Mouse (Mus musculus) neural tube, embryonic 13.5 days (tissue): ENCODE measurements around the gene Unc93b1. TPM values are rescaled to one million over a fixed set of nuclear protein-coding genes. Genes with fewer than 3 reads are reported as not detected.

Source experiments
- ATAC-seq: fragments of 200-750 bp; cut with Nextera tagmentation; 2 replicates; pipeline ENCODE4 v1.8.0; 2017; ENCODE audit warnings: low read depth, mild to moderate bottlenecking, moderate TSS enrichment, moderate library complexity
- H3K27ac ChIP-seq: fragments of 300-500 bp; sonication (generic); replicated peaks from 2 replicates; pipeline ENCODE4 v1.5.1; 2015; ENCODE audit warnings: moderate library complexity, mild to moderate bottlenecking, inconsistent platforms
- H3K27me3 ChIP-seq: fragments of 300-500 bp; sonication (generic); 2 replicates; pipeline ENCODE4 v1.6.1; 2015; ENCODE audit warnings: mild to moderate bottlenecking, inconsistent platforms
- H3K36me3 ChIP-seq: fragments of 300-500 bp; sonication (generic); 2 replicates; pipeline ENCODE4 v1.6.1; 2015; ENCODE audit warnings: mild to moderate bottlenecking, inconsistent platforms
- H3K4me1 ChIP-seq: fragments of 300-500 bp; sonication (generic); replicated peaks from 2 replicates; pipeline ENCODE4 v1.6.1; 2015; ENCODE audit warnings: inconsistent platforms
- H3K4me2 ChIP-seq: fragments of 300-500 bp; sonication (generic); 2 replicates; pipeline ENCODE4 v1.6.1; 2015; ENCODE audit warnings: inconsistent platforms, mild to moderate bottlenecking, moderate library complexity
- H3K4me3 ChIP-seq: fragments of 300-500 bp; sonication (generic); 2 replicates; pipeline ENCODE4 v1.5.1; 2015; ENCODE audit warnings: mild to moderate bottlenecking, inconsistent platforms
- H3K9ac ChIP-seq: fragments of 300-500 bp; sonication (generic); 2 replicates; pipeline ENCODE4 v1.6.1; 2015; ENCODE audit warnings: moderate library complexity, mild to moderate bottlenecking, inconsistent platforms
- H3K9me3 ChIP-seq: fragments of 300-500 bp; sonication (generic); 2 replicates; pipeline ENCODE4 v1.6.1; 2016; ENCODE audit warnings: inconsistent platforms
- WGBS: fragments of 180-500 bp; shearing (Covaris S2); methylation state at CpG from one replicate; pipeline ENCODE4 v1.1.7; 2015; 5-methylcytosine and 5-hydroxymethylcytosine counted together
- polyA plus RNA-seq: library from polyadenylated mRNA; unstranded; fragments of >200 nt; fragmentation: Nextera tagmentation; extraction: Ambion mirVana; gene quantifications from 2 replicates; pipeline ENCODE4 v1.2.1, GENCODE M21; 2015

The Unc93b1 gene
- polyA plus RNA-seq, 1 experiment from 2014 or later = 11.8 TPM

DNA sequence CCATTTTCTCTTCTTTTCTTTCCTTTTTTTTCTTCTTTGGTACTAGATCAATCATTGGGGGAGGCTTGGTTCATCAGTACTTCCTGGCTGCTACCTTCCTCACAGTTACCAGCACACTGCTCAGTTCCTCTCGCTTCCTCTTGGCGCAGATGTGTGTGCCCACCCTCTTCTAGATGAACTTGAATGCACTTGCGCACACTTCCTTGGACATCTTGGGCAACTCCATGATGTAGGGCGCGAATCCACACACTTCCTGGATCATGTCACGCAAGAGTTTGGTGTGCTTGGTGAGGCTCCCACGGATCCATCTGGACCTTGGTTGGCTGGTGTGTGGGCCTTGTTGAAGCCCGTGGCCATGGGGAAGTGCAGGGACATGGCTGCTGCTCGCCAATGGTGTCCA, 3.3 kb upstream of the Unc93b1 start:
- Histone ChIP-seq H3K27ac (no peak overlapping the region), H3K27me3 (peaks cover 19% of the 10 kb centered on the region), H3K4me1 (peaks cover 42% of the 10 kb centered on the region), H3K9me3 (no peaks in the 10 kb centered on the region), H3K4me2 (no peak overlapping the region), H3K4me3 (no peak overlapping the region), H3K36me3 (no peaks in the 10 kb centered on the region), H3K9ac (no peak overlapping the region)
- no peak for ATAC-seq
- 90% methylated on average over 9 of the region's 9 CpGs for WGBS

DNA sequence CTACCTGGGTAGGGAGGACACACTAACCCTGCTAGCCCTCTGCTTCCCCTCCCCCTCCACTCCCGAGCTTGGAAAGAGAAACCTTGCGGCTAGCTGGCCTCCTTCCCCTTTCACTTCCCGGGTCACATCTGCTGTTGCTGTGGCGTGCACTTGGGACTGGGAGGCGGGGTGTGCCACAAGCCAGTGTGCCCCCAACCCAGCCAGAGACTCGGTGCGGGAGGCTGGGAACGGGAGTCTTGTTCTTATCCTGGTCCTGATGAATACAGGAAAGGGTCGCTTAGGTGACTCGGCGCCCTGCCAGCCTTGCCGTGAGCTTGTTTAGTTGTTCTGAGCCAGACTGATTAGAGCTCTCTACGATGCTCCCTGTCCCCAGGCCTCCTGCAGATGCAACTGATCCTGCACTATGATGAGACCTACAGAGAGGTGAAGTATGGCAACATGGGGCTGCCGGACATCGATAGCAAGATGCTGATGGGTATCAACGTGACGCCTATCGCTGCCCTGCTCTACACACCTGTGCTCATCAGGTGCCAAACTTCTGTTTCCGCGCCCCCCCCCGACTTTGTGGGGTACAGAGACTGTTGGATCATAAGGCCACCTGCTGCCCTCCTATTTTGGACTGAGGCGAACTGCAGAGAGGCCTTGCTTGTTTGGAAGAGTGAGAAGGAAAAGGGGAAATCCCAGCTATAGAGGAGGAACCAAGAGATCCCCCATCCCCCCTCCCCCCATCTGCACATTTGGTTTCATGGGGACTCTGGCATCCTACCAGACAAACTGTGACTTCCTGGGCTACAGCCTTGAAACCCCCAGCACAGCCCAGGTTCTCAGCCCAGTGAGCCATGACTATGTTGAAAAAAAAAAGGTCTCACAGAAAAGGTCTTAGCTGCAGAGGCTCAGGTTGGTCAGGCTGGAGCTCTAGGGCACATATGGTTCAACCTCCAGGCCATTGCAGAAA, 1.2 kb downstream of the Unc93b1 start:
- Histone ChIP-seq H3K9me3 (no peaks in the 10 kb centered on the region), H3K27ac (no peak overlapping the region), H3K4me1 (peaks cover 16% of the 10 kb centered on the region), H3K9ac (peak overlapping the region; percentile 67), H3K36me3 (no peaks in the 10 kb centered on the region), H3K27me3 (peaks cover 29% of the 10 kb centered on the region), H3K4me2 (peak overlapping the region; percentile 75), H3K4me3 (peak overlapping the region; percentile 41)
- WGBS = 9% methylated on average over 22 of the region's 22 CpGs
- peak; percentile 37; the same call in 1 of the 2 replicates for ATAC-seq

- no peaks in the 10 kb centered on the region; the same call in 1 of the 2 replicates for H3K4me1 ChIP-seq
- H3K4me3 ChIP-seq = no peak overlapping the region
- WGBS = 82% methylated on average over 7 of the region's 7 CpGs
- no peaks in the 10 kb centered on the region for H3K9me3 ChIP-seq
- no peaks in the 10 kb centered on the region for H3K36me3 ChIP-seq
- no peak overlapping the region for H3K9ac ChIP-seq
- no peak overlapping the region for H3K4me2 ChIP-seq
- peaks cover 17% of the 10 kb centered on the region for H3K27me3 ChIP-seq
- H3K27ac ChIP-seq = no peak overlapping the region
- no peak for ATAC-seq
Measured at GRCm38 (mm10) chr19:3942315-3942714, 7.3 kb downstream of the Unc93b1 start.

- no peak for ATAC-seq
- Histone ChIP-seq H3K27me3 (peaks cover 13% of the 10 kb centered on the region; the same call in 1 of the 2 replicates), H3K9ac (no peak overlapping the region), H3K36me3 (no peaks in the 10 kb centered on the region), H3K4me3 (no peak overlapping the region), H3K4me1 (no peaks in the 10 kb centered on the region; the same call in 1 of the 2 replicates), H3K9me3 (no peaks in the 10 kb centered on the region), H3K27ac (no peak overlapping the region), H3K4me2 (no peak overlapping the region)
- 26% methylated on average over 27 of the region's 27 CpGs for WGBS
Measured at GRCm38 (mm10) chr19:3942986-3943735, 8.2 kb downstream of the Unc93b1 start.

DNA sequence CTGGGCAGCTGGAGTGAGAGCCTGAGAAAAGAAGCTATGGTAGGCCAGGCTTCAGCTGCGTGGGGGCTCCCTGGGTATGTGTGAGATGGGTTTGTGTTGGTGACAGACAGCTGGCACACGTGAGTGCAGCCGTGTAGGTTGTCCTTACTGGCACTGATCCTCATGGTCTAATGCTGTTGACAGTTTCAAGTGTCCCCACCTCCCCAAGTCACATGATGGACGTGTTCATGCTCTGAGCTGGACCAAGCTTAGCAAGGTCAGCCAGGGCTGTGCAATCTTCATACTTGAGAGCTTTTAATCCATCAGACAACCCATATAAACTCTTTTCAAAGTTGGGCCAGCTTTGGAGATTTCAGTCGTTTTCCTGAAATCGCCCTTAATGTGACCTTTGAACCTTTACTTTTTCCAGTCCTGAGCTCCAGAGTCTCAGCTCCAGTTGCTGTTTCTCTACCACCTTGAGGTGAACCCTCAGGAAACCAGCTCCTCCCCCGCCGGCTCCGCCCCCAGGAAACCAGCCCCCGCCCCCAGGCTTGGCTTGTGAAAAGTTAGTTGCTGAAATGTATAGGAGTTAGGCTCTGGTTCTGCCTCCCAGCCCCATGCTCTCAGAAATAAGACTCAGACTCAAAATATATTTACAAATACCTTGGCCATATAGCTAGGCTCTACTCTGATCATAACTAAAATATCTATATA, 11.0 kb downstream of the Unc93b1 start:
- 37% methylated on average over 10 of the region's 10 CpGs for WGBS
- H3K4me2 ChIP-seq = no peak overlapping the region
- no peak for ATAC-seq
- no peaks in the 10 kb centered on the region for H3K36me3 ChIP-seq
- H3K27me3 ChIP-seq = peaks cover 13% of the 10 kb centered on the region; the same call in 1 of the 2 replicates
- H3K9me3 ChIP-seq = no peaks in the 10 kb centered on the region
- H3K4me3 ChIP-seq = no peak overlapping the region
- no peak overlapping the region for H3K9ac ChIP-seq
- H3K4me1 ChIP-seq = no peaks in the 10 kb centered on the region; the same call in 1 of the 2 replicates
- H3K27ac ChIP-seq = no peak overlapping the region

DNA sequence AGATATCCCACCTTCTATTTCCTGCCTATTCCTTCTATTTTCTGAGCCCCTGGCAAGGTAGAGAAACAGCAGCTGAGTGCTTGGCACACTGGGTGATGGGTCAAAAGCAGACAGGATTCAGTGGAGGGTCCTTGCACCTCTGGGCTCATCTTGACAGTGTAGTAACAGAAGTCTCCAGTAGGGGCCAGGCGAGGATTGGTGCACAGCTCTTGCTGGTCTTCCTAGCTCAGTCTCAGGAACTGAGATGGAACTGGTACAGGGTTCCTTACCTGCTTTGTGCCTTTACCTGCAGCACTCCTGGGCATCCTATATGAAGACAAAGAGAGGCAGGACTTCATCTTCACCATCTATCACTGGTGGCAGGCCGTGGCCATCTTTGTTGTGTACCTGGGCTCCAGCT, 11.7 kb downstream of the Unc93b1 start:
- H3K36me3 ChIP-seq = no peaks in the 10 kb centered on the region
- no peak overlapping the region for H3K9ac ChIP-seq
- peaks cover 13% of the 10 kb centered on the region; the same call in 1 of the 2 replicates for H3K27me3 ChIP-seq
- peak; percentile 53; the same call in 1 of the 2 replicates for ATAC-seq
- 16% methylated on average over 2 of the region's 2 CpGs for WGBS
- H3K27ac ChIP-seq = no peak overlapping the region
- no peak overlapping the region for H3K4me3 ChIP-seq
- no peaks in the 10 kb centered on the region for H3K9me3 ChIP-seq
- no peaks in the 10 kb centered on the region; the same call in 1 of the 2 replicates for H3K4me1 ChIP-seq
- H3K4me2 ChIP-seq = no peak overlapping the region

DNA sequence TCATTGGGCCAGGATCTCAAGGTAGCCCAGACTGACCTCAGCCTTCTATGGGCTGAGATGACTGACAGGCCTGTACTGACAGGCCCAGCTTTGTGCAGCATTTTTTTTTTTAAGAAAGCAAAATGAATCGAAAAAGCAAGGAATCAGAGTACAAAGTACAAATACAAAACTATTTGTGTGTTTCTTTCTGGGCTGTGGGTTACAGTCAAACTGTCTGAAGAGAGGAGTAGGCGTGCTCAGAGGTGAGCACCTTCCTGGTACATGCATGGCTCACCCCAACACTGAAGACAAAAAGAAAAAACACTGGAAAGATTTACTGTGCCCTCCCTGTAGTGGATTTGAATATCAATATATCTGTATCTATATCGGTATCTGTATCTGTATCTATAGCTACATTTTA, 12.8 kb downstream of the Unc93b1 start:
- H3K9me3 ChIP-seq = no peaks in the 10 kb centered on the region
- whole genome bisulfite sequencing = 77% methylated on average over 3 of the region's 3 CpGs
- peaks cover 13% of the 10 kb centered on the region; the same call in 1 of the 2 replicates for H3K27me3 ChIP-seq
- H3K4me3 ChIP-seq = no peak overlapping the region
- H3K27ac ChIP-seq = no peak overlapping the region
- no peaks in the 10 kb centered on the region for H3K36me3 ChIP-seq
- no peak overlapping the region for H3K9ac ChIP-seq
- no peak for ATAC-seq
- no peak overlapping the region for H3K4me2 ChIP-seq
- H3K4me1 ChIP-seq = no peaks in the 10 kb centered on the region; the same call in 1 of the 2 replicates

DNA sequence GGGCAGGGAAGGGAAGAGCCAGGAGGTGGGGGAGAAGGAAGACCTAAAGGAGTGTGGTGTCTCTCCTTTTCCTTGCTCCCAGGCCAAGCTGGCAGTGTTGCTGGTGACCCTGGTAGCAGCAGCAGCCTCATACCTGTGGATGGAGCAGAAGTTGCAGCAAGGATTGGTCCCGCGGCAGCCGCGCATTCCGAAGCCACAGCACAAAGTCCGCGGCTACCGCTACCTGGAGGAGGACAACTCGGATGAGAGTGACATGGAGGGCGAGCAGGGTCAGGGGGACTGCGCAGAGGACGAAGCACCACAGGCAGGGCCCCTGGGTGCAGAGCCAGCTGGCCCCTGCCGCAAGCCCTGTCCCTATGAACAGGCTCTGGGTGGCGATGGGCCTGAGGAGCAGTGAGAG, 13.6 kb downstream of the Unc93b1 start:
- WGBS = 73% methylated on average over 14 of the region's 14 CpGs
- no peak for ATAC-seq
- Histone ChIP-seq H3K27ac (no peak overlapping the region), H3K4me2 (no peak overlapping the region), H3K27me3 (peaks cover 5% of the 10 kb centered on the region; the same call in 1 of the 2 replicates), H3K4me3 (no peak overlapping the region), H3K4me1 (no peaks in the 10 kb centered on the region), H3K9me3 (no peaks in the 10 kb centered on the region), H3K36me3 (no peaks in the 10 kb centered on the region), H3K9ac (no peak overlapping the region)

- Histone ChIP-seq H3K4me1 (no peaks in the 10 kb centered on the region), H3K4me2 (no peak overlapping the region), H3K36me3 (no peaks in the 10 kb centered on the region), H3K9me3 (no peaks in the 10 kb centered on the region), H3K27me3 (no peaks in the 10 kb centered on the region), H3K4me3 (no peak overlapping the region), H3K9ac (no peak overlapping the region), H3K27ac (no peak overlapping the region)
- WGBS = 78% methylated on average over 3 of the region's 3 CpGs
- ATAC-seq = no peak
Measured at GRCm38 (mm10) chr19:3950331-3950730, 15.3 kb downstream of the Unc93b1 start.

DNA sequence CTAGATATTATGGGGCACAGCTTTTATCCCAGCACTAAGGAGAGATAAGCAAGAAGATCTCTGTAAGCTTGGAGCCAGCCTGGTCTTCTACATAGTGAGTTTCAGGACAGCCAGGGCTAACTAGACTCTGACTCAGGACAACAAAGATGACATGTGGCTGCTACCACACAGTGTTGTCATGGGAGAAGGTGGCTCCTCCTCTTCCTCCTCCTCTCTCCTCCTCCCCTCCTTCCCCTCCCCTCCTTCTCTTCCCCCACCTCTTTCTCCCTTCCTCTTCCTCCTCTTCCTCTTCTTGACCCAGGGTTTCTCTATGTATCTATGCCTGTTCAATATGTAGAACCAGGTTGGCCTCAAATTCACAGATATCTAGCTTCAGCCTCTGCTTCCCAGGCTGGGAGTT, 16.5 kb downstream of the Unc93b1 start:
- no peak for ATAC-seq
- no peaks in the 10 kb centered on the region for H3K9me3 ChIP-seq
- H3K9ac ChIP-seq = no peak overlapping the region
- no peaks in the 10 kb centered on the region for H3K36me3 ChIP-seq
- no peak overlapping the region for H3K4me2 ChIP-seq
- no peaks in the 10 kb centered on the region for H3K4me1 ChIP-seq
- H3K4me3 ChIP-seq = no peak overlapping the region
- H3K27ac ChIP-seq = no peak overlapping the region
- no peaks in the 10 kb centered on the region for H3K27me3 ChIP-seq

GRCm38 (mm10) chr19:3952099-3952498, 17.1 kb downstream of the Unc93b1 start:
- Histone ChIP-seq H3K4me2 (no peak overlapping the region), H3K36me3 (no peaks in the 10 kb centered on the region), H3K27me3 (no peaks in the 10 kb centered on the region), H3K27ac (no peak overlapping the region), H3K9me3 (no peaks in the 10 kb centered on the region), H3K9ac (no peak overlapping the region), H3K4me1 (no peaks in the 10 kb centered on the region), H3K4me3 (no peak overlapping the region)
- 56% methylated on average over 1 of the region's 1 CpGs for WGBS
- no peak for ATAC-seq

GRCm38 (mm10) chr19:3955033-3955432, 20.0 kb downstream of the Unc93b1 start:
- Histone ChIP-seq H3K27me3 (no peaks in the 10 kb centered on the region), H3K9ac (no peak overlapping the region), H3K4me3 (no peak overlapping the region), H3K27ac (no peak overlapping the region), H3K4me2 (no peak overlapping the region), H3K36me3 (no peaks in the 10 kb centered on the region), H3K9me3 (no peaks in the 10 kb centered on the region), H3K4me1 (no peaks in the 10 kb centered on the region)
- ATAC-seq = no peak
- WGBS = 75% methylated on average over 3 of the region's 3 CpGs
